Mouse (Mus musculus) c-Kit-positive CD71-positive TER-119-positive erythroid progenitor cells, embryonic 14.5 days (primary cell): ENCODE results near the gene Chad.
A peak's percentile ranks its signal among the peaks of the same experiment; 100 is the strongest.

ENCODE experiments used
- DNase-seq: peaks from one replicate; pipeline ENCODE4 v3.0.0-alpha.2; 2013; ENCODE audit warnings: low spot score

Gene Chad

GRCm38 (mm10) chr11:94566534-94566933 is 1.7 kb downstream of the Chad start:
- no peak for DNase-seq

- no peak for DNase-seq
These were observed 2.5 kb downstream of the Chad start for GRCm38 (mm10) chr11:94567326-94567725.

GRCm38 (mm10) chr11:94570612-94571011 is 5.8 kb downstream of the Chad start:
- no peak for DNase-seq

GRCm38 (mm10) chr11:94571850-94572249 is 7.0 kb downstream of the Chad start:
- no peak for DNase-seq

GRCm38 (mm10) chr11:94574560-94574959 is 9.7 kb downstream of the Chad start:
- no peak for DNase-seq

- DNase-seq: no peak
These were observed 10.2 kb downstream of the Chad start for GRCm38 (mm10) chr11:94575036-94575435.

GRCm38 (mm10) chr11:94576361-94576760 is 11.5 kb downstream of the Chad start:
- no peak for DNase-seq

- no peak for DNase-seq
These were observed 15.4 kb downstream of the Chad start for GRCm38 (mm10) chr11:94580111-94580740.

GRCm38 (mm10) chr11:94585091-94585490 is 20.2 kb downstream of the Chad start:
- DNase-seq: no peak

- DNase-seq: no peak
These were observed 22.7 kb downstream of the Chad start for GRCm38 (mm10) chr11:94587511-94587910.

GRCm38 (mm10) chr11:94596311-94596852 is 31.5 kb downstream of the Chad start:
- peak; percentile 40 for DNase-seq

- DNase-seq: no peak
These were observed 32.5 kb downstream of the Chad start for GRCm38 (mm10) chr11:94597319-94597718.

GRCm38 (mm10) chr11:94598437-94599120 is 33.7 kb downstream of the Chad start:
- no peak for DNase-seq

GRCm38 (mm10) chr11:94600447-94600846 is 35.6 kb downstream of the Chad start:
- no peak for DNase-seq

- no peak for DNase-seq
These were observed 36.8 kb downstream of the Chad start, which contains the start of gene Acsf2 for GRCm38 (mm10) chr11:94601321-94602281. Gene Acsf2, minus strand, starts transcription at chr11:94601871.

- DNase-seq: no peak
These were observed 37.6 kb downstream of the Chad start for GRCm38 (mm10) chr11:94602356-94602955.

GRCm38 (mm10) chr11:94610744-94611740 is 46.2 kb downstream of the Chad start:
- DNase-seq: no peak

- no peak for DNase-seq
These were observed 49.8 kb downstream of the Chad start for GRCm38 (mm10) chr11:94614603-94615002.

GRCm38 (mm10) chr11:94615494-94615893 is 50.6 kb downstream of the Chad start:
- no peak for DNase-seq

GRCm38 (mm10) chr11:94617646-94618045 is 52.8 kb downstream of the Chad start:
- no peak for DNase-seq
